Mouse (Mus musculus) bone marrow, adult 2 months (tissue): ENCODE measurements around the gene Mff. TPM values are rescaled to one million over a fixed set of nuclear protein-coding genes. Genes with fewer than 3 reads are reported as not detected.

ENCODE experiments used
- H3K27ac ChIP-seq: fragments of 200-500 bp; 2 replicates; pipeline ENCODE4 v1.5.1; 2012; ENCODE audit warnings: low read depth, mild to moderate bottlenecking, control low read depth, inconsistent platforms, low read length; ENCODE audit not compliant: control insufficient read depth, poor library complexity, insufficient read depth
- H3K4me1 ChIP-seq: fragments of 200-500 bp; 2 replicates; pipeline ENCODE4 v1.6.1; 2011; ENCODE audit warnings: low read length; ENCODE audit not compliant: control insufficient read depth, insufficient read depth
- H3K4me3 ChIP-seq: fragments of 200-500 bp; replicated peaks from 2 replicates; pipeline ENCODE3; 2011; ENCODE audit warnings: mild to moderate bottlenecking, low read depth, low read length, control low read depth; ENCODE audit not compliant: control insufficient read depth
- CTCF ChIP-seq: fragments of 200-500 bp; IDR thresholded peaks from 2 replicates; pipeline ENCODE4 v1.5.1; 2011; ENCODE audit warnings: low read length, control low read depth; ENCODE audit not compliant: control insufficient read depth, insufficient read depth
- POLR2A ChIP-seq: fragments of 200-500 bp; IDR thresholded peaks from 2 replicates; pipeline ENCODE4 v1.6.1; 2011; ENCODE audit warnings: low read depth, mild to moderate bottlenecking, control low read depth, low read length, borderline replicate concordance; ENCODE audit not compliant: control insufficient read depth
- WGBS: fragments of 180-500 bp; shearing (Covaris S2); methylation state at CpG from one replicate; pipeline ENCODE4 v1.1.7; 2018; 5-methylcytosine and 5-hydroxymethylcytosine counted together
- polyA plus RNA-seq: library from polyadenylated mRNA; stranded (reverse); fragments of >200 nt; gene quantifications from 2 replicates; pipeline ENCODE4 v1.2.4, GENCODE M21; 2011; ENCODE audit warnings: low replicate concordance; ENCODE audit not compliant: missing spikeins, insufficient read depth, insufficient read length

Mff gene
- 62.4 and 62.8 TPM in 2 replicates for polyA plus RNA-seq

- H3K4me3 ChIP-seq, result peak within 1 kb of the TSS; percentile 73
- 7% methylated on average over 38 of the region's 38 CpGs for WGBS
- TF ChIP-seq POLR2A (peak; percentile 82), CTCF (no peak)
- peak within 1 kb of the TSS; percentile 83 for H3K27ac ChIP-seq
- H3K4me1 ChIP-seq, result no peaks in the 10 kb centered on the region; the same call in 1 of the 2 replicates
These were observed at the start of gene Mff for GRCm38 (mm10) chr1:82724339-82725025. Gene Mff (plus strand): TSS chr1:82724890.

GRCm38 (mm10) chr1:82686328-82686727 is 38.4 kb upstream of the Mff start:
- WGBS, result 28% methylated on average over 5 of the region's 5 CpGs
- no peak overlapping the region for H3K27ac ChIP-seq
- H3K4me1 ChIP-seq, result no peaks in the 10 kb centered on the region
- no peak for TF ChIP-seq CTCF
- no peak for TF ChIP-seq POLR2A
- no peak overlapping the region for H3K4me3 ChIP-seq

GRCm38 (mm10) chr1:82686866-82687265 is 37.8 kb upstream of the Mff start:
- no peak overlapping the region for H3K4me3 ChIP-seq

GRCm38 (mm10) chr1:82687931-82688330 is 36.8 kb upstream of the Mff start:
- WGBS, result 81% methylated on average over 6 of the region's 6 CpGs
- no peak for TF ChIP-seq POLR2A
- TF ChIP-seq CTCF, result no peak
- Histone ChIP-seq H3K4me1 (no peaks in the 10 kb centered on the region), H3K27ac (no peak overlapping the region), H3K4me3 (no peak overlapping the region)

More at GRCm38 (mm10) chr1:82686866-82687265, 37.8 kb upstream of the Mff start:
- Histone ChIP-seq H3K4me1 (no peaks in the 10 kb centered on the region), H3K27ac (no peak overlapping the region)
- 50% methylated on average over 2 of the region's 2 CpGs for WGBS
- no peak for TF ChIP-seq CTCF

GRCm38 (mm10) chr1:82695915-82696314 is 28.8 kb upstream of the Mff start:
- H3K4me1 ChIP-seq, result no peaks in the 10 kb centered on the region
- WGBS, result 55% methylated on average over 3 of the region's 3 CpGs
- H3K27ac ChIP-seq, result no peak overlapping the region
- TF ChIP-seq CTCF, result no peak
- no peak for TF ChIP-seq POLR2A
- no peak overlapping the region for H3K4me3 ChIP-seq

- Histone ChIP-seq H3K4me1 (no peaks in the 10 kb centered on the region), H3K4me3 (no peak overlapping the region), H3K27ac (no peak overlapping the region)
- WGBS, result 70% methylated on average over 9 of the region's 9 CpGs
- TF ChIP-seq POLR2A (no peak), CTCF (no peak)
These were observed 6.7 kb upstream of the Mff start for GRCm38 (mm10) chr1:82717816-82718512.

GRCm38 (mm10) chr1:82725026-82725874 is 560 bp downstream of the Mff start:
- Histone ChIP-seq H3K4me1 (no peaks in the 10 kb centered on the region; the same call in 1 of the 2 replicates), H3K4me3 (peak overlapping the region; percentile 73), H3K27ac (peak overlapping the region; percentile 83)
- WGBS, result 3% methylated on average over 37 of the region's 37 CpGs
- TF ChIP-seq CTCF, result no peak
- TF ChIP-seq POLR2A, result no peak; the same call in 1 of the 2 replicates

GRCm38 (mm10) chr1:82725875-82726185 is 1.1 kb downstream of the Mff start:
- Histone ChIP-seq H3K27ac (no peak overlapping the region; the same call in 1 of the 2 replicates), H3K4me3 (no peak overlapping the region), H3K4me1 (no peaks in the 10 kb centered on the region; the same call in 1 of the 2 replicates)
- WGBS, result 40% methylated on average over 4 of the region's 4 CpGs
- TF ChIP-seq POLR2A, result no peak
